Mouse (Mus musculus) granulocyte monocyte progenitor cell, adult 5-6 weeks (primary cell): ENCODE results near the gene Fras1. TPM values are rescaled to one million over a fixed set of nuclear protein-coding genes. Genes with fewer than 3 reads are reported as not detected.

Source experiments
- ATAC-seq: replicated peaks from 2 replicates; pipeline ENCODE4 v1.8.0; 2016; ENCODE audit warnings: mild to moderate bottlenecking, moderate TSS enrichment, inconsistent platforms; ENCODE audit not compliant: poor library complexity, severe bottlenecking
- total RNA-seq, 2 experiments: library from RNA; stranded (forward) in 1 of 2; stranded (reverse) in 1 of 2; fragments of 200-712, 200-1000 nt in 1 of 2; fragments of >200 nt in 1 of 2; fragmentation: Nextera tagmentation in 1 of 2; gene quantifications; 2 replicates each; pipeline ENCODE4 v1.2.3; 2014 to 2017

The Fras1 gene
- total RNA-seq, 2 experiments from 2014 or later: not detected

DNA sequence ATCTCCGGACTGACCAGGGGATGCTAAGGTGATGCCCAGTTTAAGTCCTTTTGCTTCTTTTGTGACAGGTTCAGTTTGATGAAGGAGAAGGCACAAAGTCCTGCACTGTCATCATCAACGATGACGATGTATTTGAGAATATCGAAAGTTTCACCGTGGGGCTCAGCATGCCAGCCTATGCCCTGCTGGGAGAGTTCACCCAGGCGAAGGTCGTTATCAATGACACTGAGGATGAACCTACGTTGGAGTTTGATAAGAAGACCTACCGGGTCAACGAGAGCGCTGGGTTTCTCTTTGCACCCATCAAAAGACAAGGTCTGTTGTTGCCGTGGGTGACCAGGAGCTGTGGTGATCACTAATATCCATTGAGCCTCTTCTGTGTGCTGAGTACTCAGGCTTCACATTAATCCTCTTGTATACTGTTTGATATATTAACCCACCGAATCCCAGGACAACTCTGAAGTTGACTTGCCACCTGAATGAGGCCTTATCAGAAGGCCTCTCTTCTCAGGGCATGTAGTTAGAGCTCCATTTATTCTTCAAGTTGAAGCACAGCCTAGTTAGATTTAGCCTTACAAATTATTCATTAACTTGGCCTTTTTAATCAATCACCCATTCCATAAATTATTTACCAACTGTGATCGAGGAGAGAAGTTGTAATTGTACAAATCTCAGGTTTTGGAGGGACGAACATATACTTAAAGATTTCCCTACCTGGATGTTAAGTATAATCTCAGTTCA is 365.6 kb downstream of the Fras1 start:
- ATAC-seq: no peak

DNA sequence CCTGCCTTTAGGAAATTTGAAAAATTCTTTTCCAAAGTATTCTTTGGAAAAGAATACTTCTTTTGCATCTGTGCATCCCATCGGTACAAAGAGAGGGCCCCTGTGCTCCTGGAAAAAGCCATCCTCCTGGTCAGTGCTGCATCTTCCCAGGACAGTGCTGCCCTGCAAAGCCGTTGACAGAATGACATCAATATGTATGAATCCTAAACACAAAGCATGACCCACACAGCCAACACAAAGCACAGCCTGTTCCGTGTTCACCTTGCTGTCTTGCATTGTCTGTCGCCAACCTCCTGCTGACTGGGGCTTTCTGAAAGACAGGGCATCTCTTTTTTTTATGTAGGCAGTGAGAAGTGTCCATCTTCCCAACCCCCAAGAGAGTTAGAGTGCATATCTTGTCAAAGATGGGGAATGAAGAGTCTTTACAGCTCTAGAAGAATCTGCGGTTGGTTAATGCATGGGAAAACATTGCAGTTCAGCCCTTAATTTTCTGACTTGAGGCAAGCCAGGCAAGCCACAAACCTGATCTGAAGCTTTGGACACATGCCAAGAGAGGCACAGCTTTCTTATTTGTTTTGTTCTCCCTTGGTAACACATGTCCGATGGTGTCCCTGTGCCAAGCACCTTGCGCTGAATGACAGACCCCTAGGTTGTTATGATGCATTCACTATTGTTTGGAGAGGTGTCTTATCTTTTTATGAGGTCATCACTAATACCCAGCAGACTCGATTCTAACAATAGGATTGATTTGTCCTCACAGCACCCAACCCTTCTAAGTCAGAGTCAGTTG is 373.6 kb downstream of the Fras1 start:
- ATAC-seq: no peak

DNA sequence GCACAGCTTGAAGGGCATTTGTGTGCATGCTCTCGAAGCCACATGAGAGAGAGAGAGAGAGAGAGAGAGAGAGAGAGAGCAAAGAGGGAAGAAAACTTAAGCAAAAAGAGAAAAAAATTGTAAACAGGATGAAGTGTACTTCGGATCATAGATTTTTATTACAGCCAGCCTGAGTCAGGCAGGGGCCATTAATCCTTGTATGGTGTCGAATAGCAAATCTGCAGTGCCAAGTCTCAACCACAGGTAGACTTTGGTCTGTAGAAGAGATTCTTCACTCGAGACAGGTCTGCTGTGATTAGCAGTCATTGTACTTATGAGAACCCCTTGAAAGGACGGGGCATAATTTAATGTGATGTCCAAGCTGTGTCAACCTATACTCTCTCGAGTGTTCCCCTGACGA is 383.9 kb downstream of the Fras1 start:
- ATAC-seq: no peak

DNA sequence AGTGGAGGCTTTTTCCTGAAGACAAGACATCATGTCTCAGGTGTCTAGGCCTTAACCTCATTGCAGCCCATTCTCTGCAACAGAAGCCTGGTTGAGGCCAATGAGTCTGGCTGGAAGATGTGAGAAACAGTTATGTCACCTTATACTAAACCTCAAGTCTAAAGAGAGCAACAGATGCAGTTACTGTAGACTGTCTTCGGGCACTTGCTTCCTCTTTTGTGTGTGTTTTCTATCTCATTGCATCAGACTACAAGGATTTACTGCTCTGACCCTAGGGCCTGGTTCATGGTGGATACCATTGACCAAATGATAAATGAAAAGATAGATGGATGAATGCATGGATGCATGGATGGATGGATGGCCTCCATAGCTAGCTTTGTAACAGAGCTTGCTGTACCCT is 388.3 kb downstream of the Fras1 start:
- ATAC-seq: peak; percentile 82

DNA sequence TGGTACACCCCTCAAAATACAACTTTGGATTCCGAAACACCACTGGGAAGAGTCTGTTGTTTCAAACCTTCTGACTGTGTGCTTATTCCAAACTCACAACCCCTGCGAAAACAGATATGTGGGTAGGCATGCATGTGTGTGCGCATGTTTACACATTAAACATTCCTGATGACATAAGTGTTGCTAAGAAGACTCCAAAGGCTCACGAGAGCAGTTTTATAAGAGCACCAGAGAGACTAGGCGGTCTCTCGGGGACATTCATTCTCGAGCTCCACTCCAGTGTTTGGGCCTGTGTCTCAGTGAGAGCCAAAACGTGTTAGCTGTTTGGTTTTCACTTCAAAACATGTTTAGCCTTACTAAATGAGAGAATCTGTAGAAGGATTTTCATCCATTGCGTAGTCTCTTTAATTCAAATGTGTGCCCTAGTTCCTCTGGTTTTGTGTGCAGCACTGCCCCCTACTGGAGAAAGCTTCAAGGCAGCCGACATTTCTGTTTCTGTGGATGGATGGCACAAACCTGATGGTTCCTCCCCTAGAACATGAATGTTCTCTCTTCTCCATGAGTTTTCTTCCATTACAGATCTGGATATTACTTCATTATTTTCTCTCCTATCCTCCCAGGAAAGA is 395.2 kb downstream of the Fras1 start:
- peak; percentile 83 for ATAC-seq

DNA sequence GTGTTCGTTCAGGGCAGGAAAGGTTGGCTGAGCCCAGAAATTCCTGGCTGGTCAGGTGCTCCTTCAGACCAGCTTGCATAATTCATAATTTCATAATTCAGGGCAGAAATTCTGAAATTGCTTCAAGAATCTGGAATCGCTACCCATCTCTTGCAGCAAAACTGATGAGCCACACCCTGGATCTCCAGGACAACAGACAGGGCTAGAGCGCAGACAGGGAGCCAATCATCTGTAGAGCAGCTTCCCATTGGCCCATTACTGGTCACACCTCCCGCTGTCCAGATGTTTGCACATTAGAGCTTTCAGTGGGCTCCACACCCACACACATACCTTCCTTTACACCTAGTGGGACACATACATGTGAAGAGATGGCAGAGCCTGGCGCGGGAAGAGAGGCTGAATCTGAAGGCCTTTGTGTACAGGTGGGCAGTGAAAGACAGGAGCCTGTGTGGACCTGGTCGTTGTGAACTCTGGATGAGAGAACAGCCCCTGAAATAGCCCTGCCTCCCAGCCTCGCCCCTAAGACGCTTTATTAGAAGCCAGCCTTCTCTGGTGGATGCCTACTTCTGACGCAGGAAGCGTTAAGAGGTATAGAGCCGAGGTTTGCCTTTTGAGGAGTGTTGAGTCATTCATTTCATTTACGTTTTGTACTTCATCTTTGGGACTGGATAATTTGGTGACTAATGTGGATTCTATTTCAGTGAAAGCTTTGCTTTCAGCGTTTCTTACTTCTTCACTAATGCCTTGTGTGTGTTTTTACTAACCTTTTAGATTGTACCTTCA is 409.9 kb downstream of the Fras1 start:
- no peak; the same call in 1 of the 2 replicates for ATAC-seq

DNA sequence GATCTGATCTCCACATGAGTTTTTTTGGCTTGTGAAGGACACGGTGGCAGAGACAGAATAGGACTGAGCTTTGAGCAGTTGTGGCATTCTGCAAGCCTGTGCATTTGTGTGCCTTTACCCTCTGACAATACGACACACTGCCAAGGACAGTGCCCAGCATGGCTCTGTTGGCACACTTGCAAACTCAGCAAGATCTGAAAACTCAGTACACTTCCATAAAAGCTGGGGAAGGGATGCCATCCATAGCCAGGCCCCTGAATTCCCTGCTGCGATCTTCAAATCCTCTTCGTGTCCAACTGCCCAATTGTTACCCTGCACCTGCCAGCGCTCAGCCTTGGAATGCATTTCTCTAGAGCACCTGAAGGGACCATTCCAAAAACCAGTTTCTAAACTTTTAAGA is 411.3 kb downstream of the Fras1 start:
- no peak for ATAC-seq

DNA sequence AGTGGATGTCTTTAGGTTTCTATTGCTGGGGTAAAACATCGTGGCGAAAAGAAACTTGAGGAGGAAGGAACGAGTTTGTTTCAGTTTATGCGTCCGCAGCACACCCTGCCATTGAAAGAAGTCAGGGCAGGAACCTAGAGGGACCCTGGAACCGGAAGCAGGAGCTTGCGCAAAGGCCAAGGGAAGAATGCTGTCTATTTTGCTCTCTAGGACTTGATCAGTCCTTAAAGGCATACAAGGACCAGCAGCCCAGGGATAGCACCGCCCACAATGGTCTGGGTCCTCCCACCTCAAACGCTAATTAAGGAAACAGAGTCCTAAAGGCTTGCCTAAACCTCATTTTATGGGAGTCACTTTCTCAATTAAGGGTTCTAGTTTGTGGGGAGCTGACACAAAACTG is 418.7 kb downstream of the Fras1 start:
- peak; percentile 56 for ATAC-seq

DNA sequence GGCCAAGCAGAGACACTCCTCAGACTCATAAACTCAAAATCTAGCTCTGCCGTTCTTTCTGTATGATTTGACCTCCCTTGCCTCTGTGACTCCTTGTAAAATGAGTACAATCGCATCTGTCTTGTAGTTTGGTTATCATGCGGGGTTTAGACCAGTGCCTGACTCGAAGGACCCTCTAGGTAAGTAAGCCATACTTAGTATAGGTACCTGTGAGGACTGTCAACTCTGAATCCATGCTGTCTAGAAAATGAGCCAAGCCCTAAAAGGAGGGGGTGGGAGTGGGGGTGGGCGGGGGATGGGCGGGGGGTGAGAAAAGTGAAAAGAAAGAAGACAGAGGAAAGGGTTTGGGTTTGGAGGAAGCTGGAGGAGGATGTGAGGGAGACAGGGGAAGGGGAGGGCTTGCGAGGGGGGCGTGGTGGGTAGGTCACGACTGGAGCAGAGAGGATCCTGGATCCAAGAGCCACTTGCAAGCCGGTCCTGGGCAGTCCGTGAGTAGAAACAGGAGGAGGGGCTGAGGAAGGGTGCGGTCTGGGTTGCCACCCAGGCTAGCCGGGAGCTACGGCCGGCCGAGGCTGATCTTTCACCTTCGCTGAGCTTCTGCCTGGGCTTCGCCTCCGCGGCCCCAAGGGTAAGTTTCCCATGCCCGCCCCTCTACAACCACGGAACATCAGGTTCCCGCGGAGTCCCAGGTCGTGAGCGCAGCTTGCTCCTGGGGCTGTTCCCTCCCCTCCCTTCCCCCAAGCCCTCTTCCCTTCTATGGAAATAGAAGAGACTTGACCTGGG is 419.4 kb downstream of the Fras1 start, which contains the start of gene Anxa3:
TSS of gene Anxa3 (plus strand) at position 404 of the 783 bp plus-strand sequence.
- peak; percentile 73 for ATAC-seq

DNA sequence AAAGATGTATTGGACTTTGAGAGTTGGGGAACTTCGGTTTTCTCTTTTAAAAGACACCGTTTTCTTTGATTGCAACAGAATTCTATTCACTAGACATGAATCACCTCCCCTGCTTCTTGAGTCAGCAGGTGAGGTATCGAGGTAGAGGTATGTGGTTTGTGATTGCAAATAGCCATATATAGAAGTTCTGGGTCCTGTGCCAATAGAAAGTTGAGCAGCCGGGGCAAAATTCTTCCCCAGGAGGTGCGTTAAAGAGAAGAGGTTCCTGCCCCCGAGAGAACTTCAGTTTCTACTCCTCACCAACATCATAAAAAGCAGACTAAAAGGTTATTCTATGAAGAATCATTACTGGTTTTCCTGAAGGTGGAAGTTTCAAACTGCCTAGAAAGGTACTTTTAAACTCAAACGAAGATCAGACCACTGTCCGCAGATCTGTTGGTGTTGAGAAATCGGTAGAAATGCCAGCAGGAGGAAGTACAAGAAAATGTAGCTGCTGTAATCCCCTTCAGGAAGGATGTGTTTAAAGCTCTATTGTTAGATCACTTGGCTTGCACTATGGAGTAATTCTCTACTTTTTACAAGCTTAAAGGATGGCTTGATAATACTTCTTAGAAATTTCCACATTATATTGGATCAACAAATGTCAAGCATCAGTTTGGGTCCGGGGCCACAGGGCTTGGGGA is 420.3 kb downstream of the Fras1 start:
- peak; percentile 59 for ATAC-seq

DNA sequence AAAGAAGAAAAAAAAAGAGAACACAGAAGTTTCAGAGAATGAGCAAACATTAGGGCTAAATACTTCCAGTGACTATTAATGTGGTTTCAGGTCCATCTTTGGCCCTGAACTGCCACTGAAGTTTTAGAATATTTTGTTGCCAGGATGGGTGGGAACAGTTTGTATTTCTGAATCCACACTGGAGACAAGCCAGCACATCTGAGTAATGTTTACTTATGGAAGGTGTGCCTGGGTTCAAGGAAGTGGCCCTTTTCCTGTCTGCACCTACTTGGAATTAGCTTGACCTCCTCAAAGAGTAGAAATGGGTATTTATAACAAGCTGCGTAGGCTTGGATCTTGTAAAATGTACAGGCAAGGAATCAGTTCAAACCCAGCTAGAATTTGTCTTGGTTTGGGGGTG is 422.0 kb downstream of the Fras1 start:
- ATAC-seq: no peak

DNA sequence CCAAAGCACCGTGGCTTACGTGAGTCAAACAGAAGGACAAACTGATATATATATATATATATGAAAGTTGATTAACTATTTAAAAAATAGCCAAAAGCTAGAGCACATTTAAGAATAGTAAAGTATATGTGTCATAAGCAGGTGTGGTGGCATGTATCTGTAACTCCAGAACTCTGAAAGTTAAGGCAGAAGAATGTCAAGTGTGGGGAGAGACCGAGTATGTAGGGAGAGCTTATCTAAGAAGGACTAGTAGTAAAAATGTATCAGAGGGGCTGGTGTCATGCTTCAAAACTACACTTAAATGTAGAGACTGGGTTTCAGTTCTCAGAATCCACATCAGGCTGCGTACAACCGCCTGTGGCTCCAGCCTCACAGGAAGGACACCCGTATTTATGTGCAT is 423.7 kb downstream of the Fras1 start:
- ATAC-seq: no peak

DNA sequence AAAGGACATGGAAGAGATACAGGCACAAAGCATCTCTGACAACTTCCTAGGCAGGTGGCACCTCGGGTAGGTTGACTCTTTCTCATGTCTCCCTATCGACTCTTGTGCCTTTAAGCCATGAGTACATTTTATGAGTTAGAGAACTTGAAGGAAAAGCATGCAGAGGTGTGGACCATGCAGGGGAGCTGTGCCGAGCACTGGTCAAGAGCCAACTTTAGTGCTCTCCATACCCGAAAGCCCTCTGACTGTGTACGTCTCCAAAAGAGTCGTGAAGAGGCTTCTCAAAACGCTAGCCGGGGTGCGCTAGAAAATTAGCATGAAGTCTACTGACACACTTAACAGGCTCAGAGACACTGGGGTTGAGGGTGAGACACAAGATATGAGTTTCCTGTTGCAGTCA is 425.4 kb downstream of the Fras1 start:
- ATAC-seq: no peak

DNA sequence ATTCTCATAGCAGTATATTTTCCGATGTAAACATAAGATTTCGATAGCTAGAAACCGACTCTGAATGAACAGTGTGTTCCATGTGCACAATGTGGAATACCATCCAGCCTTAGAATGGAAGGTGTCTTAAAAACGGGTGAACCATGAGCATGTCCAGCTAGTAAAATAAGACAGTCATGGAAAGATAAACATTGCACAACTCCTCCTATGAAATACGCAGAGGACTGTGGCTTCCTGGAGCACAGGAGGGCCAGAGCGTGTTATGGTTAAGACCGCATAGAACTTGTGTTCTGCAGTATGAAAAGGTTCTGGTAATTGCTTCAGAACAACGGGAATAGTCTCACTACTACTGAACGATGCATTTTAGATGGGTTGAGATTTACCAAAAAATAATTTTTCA is 426.2 kb downstream of the Fras1 start:
- peak; percentile 62 for ATAC-seq

DNA sequence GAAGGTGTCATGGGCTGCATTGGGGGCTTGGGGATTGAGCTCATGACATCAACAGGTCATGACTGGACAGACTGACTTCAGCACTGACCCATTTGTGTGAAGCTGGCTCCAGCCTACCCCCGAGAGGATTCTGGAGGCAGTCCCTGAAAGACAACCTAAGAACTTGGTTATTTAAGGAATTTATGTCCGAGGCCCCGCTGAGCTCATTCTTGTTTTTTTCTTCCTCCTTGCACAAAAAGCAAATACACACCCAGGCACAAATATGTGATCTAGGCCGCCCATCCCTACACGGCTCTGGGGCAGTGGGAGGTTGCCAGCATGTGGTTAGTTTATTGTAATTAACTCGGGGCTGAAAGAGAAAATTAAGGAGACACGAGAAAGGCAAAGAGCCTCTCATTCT is 428.4 kb downstream of the Fras1 start:
- no peak for ATAC-seq

DNA sequence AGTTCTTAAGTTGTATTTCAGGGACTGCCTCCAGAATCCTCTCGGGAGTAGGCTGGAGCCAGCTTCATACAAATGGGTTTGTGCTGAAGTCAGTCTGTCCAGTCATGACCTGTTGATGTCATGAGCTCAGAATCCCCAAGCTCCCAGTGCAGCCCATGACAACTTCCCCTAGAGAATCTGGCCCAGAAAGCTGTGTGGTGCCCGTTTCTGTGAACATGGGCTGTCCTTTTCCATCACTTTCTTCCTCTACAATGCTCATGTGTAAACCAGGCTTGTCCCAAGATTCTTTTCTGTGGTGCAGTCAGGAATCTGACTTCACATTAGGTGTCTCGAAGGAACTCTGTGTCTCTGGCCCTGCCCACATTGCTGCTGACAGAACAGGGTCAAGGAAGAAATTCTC is 429.3 kb downstream of the Fras1 start:
- no peak for ATAC-seq

DNA sequence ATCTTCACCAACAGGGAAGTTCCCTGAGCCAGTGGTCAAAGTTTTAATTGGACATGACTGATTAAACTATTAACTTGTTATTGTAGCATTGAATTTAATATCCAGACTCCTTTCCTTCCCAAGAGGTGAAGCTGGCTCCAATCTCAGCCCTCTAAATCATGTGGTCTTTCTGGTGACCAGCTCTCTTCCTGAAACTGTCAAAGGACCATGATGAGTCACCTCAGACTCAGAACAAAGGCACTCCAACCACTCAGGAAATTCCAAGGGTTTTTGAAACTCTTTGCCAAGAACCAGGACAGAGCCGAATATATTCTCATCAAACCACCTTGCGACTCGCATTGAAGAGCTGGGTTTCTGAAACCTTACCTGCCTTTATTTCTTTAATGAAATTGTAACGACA is 430.5 kb downstream of the Fras1 start:
- ATAC-seq: no peak

DNA sequence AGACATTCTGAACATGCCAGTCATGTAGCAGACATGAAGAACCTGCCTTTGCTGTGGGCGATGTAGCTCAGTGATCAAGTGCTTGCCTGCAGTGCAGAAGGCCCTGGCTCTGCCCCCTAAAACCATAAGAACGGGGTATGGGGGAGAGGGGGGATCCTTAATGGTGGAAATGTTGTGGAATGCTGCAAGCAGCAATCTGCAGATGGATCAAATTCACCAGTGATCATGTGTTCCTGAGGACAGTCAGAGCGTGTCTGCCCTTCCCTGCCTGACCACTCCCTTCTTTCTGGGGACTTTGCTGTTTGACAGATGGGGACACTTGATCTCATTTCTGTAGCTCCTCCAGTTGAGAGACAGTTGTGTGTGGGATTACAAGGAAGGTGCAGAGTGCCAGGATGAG is 431.1 kb downstream of the Fras1 start:
- ATAC-seq: no peak

DNA sequence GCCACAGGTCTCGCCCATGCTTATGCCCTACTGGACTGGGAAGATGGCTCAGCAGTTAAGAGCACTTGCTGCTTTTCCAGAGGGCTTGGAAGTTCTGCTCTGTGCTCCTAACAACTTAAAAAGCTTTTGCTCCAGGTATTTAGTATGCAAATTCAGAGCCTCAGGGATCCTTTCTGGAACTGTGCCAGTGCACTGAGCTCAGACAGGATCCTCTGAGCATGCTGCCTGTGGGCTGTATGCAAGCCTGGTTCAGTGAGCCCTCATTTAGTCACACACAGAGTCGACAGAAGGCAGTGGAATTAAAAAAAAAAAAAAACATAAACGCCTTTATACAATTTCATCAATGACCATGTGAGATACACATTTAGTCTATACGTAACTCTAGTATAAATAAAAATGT is 436.9 kb downstream of the Fras1 start:
- ATAC-seq: no peak
